Mouse (Mus musculus) hindbrain, embryonic 10.5 days (tissue): ENCODE data around the gene Tex48. TPM values are rescaled to one million over a fixed set of nuclear protein-coding genes. Genes with fewer than 3 reads are reported as not detected.

ENCODE experiments used
- DNase-seq: peaks from one replicate; pipeline ENCODE4 v3.0.0-alpha.2; 2017; ENCODE audit warnings: low spot score
- H3K27ac ChIP-seq: fragments of 300-500 bp; sonication (generic); 2 replicates; pipeline ENCODE4 v1.5.1; 2016; ENCODE audit warnings: mild to moderate bottlenecking, moderate library complexity
- H3K27me3 ChIP-seq: fragments of 300-500 bp; sonication (generic); 2 replicates; pipeline ENCODE4 v1.6.1; 2016; ENCODE audit warnings: mild to moderate bottlenecking; ENCODE audit not compliant: poor library complexity, insufficient read depth, severe bottlenecking
- H3K36me3 ChIP-seq: fragments of 300-500 bp; sonication (generic); 2 replicates; pipeline ENCODE4 v1.6.1; 2016; ENCODE audit warnings: mild to moderate bottlenecking, moderate library complexity
- H3K4me1 ChIP-seq: fragments of 300-500 bp; sonication (generic); replicated peaks from 2 replicates; pipeline ENCODE4 v1.6.1; 2016; ENCODE audit warnings: mild to moderate bottlenecking
- H3K4me3 ChIP-seq: fragments of 300-500 bp; sonication (generic); 2 replicates; pipeline ENCODE4 v1.5.1; 2016; ENCODE audit warnings: mild to moderate bottlenecking, moderate library complexity
- H3K9me3 ChIP-seq: fragments of 300-500 bp; sonication (generic); 2 replicates; pipeline ENCODE4 v1.6.1; 2016; ENCODE audit warnings: mild to moderate bottlenecking, moderate library complexity
- WGBS: fragments of 180-500 bp; shearing (Covaris S2); methylation state at CpG from one replicate; pipeline ENCODE4 v1.1.7; 2016; 5-methylcytosine and 5-hydroxymethylcytosine counted together
- polyA plus RNA-seq: library from polyadenylated mRNA; unstranded; fragments of >200 nt; fragmentation: Nextera tagmentation; extraction: Ambion mirVana; gene quantifications from 2 replicates; pipeline ENCODE4 v1.2.1, GENCODE M21; 2016

The Tex48 gene
- polyA plus RNA-seq, 1 experiment from 2014 or later = not detected

DNA sequence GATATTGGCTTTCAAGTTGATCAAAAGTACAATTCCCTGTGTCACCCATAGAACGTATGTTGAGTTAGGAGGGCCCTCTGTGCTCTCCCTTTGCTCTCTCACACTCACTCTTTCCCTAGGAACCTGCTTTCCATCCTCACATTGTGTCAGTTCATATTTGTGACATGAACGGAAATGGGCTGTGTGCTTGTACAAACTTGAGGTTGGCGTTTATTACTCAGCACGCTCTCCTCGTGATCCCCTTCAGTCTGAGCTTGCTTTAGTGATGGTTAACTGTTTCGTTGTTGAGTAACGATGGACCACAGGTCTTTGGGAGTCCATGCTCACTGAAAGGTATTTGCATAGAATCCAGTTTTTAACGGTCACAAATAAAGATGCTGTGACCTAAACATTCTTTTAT, 4.9 kb upstream of the Tex48 start:
- WGBS = 89% methylated on average over 8 of the region's 8 CpGs
- no peaks in the 10 kb centered on the region for H3K9me3 ChIP-seq
- no peaks in the 10 kb centered on the region for H3K4me1 ChIP-seq
- H3K36me3 ChIP-seq = no peaks in the 10 kb centered on the region
- DNase-seq = no peak
- H3K27me3 ChIP-seq = no peaks in the 10 kb centered on the region
- H3K27ac ChIP-seq = no peak overlapping the region
- H3K4me3 ChIP-seq = no peak overlapping the region

DNA sequence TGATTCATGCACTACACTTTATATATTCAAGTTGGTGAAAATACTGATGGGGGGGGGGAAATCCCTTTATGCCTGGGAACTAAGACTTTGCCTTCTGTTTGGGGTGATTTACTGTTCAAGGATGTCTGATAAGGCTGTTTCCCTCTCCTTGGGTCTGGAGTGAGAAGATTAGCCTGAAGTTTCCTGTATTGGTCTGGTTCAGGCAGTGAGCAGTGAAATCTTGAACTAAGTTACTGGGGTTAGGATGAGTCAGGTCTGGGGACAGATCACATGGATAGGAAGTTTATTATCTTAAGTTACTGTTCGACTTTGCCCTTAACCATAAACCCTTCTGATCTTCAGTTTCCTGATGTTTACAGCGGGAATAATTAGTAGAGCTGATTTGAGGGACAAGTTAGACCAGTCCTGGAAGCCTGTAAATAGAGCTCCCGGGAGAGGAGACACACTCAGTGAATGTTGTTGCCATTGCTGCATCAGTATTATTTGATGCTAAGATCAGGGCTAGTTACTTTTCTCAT, 3.4 kb upstream of the Tex48 start:
- no peaks in the 10 kb centered on the region for H3K4me1 ChIP-seq
- no peaks in the 10 kb centered on the region for H3K9me3 ChIP-seq
- WGBS = 79% methylated on average over 3 of the region's 3 CpGs
- H3K27ac ChIP-seq = no peak overlapping the region
- H3K27me3 ChIP-seq = no peaks in the 10 kb centered on the region
- no peak overlapping the region for H3K4me3 ChIP-seq
- H3K36me3 ChIP-seq = no peaks in the 10 kb centered on the region
- no peak for DNase-seq

DNA sequence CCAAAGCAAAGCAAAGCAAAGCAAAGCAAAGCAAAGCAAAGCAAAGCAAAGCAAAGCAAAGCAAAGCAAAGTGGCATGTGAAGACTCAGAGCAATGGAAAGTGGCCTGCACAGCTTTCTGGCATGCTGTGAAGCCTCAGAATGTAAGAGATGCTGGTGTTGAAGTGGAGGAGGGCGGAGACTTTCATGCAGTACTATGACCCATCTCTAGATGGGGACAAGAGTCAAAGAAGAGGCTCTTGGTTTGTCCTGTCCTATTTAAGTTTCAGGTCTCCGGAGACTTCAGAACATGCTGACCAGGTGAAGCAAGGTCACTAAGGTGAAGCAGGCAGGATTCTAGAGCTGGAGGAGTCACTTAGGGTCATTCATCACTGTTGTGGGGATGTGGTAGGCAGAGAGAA, 367 bp downstream of the Tex48 start:
- H3K9me3 ChIP-seq = no peaks in the 10 kb centered on the region
- WGBS = 68% methylated on average over 2 of the region's 2 CpGs
- H3K36me3 ChIP-seq = no peaks in the 10 kb centered on the region
- H3K4me3 ChIP-seq = no peak overlapping the region
- no peak overlapping the region for H3K27ac ChIP-seq
- H3K4me1 ChIP-seq = no peaks in the 10 kb centered on the region
- H3K27me3 ChIP-seq = no peaks in the 10 kb centered on the region
- DNase-seq = no peak

DNA sequence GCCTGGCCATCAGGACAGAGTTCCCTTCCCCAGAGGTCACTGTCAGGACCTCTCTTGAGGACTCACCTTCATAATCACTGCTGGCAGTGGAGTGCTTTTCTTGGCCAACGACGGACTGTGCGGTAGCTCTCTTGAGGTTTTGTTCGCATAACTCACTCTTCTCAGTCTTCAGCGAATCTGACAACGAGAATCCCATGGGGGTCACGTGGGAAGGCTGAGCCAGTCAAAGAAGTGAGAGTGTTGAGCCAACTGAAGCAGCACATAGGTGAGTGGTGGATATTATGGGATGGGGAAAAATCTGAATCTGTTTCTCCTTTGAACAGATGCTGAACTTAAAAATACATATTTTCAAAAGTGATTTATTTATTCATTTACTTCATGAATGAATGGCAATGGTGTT, 13.8 kb downstream of the Tex48 start:
- 83% methylated on average over 7 of the region's 7 CpGs for WGBS
- Histone ChIP-seq H3K36me3 (no peaks in the 10 kb centered on the region), H3K27me3 (no peaks in the 10 kb centered on the region), H3K4me3 (no peak overlapping the region), H3K4me1 (no peaks in the 10 kb centered on the region), H3K9me3 (no peaks in the 10 kb centered on the region), H3K27ac (no peak overlapping the region)
- DNase-seq = no peak

DNA sequence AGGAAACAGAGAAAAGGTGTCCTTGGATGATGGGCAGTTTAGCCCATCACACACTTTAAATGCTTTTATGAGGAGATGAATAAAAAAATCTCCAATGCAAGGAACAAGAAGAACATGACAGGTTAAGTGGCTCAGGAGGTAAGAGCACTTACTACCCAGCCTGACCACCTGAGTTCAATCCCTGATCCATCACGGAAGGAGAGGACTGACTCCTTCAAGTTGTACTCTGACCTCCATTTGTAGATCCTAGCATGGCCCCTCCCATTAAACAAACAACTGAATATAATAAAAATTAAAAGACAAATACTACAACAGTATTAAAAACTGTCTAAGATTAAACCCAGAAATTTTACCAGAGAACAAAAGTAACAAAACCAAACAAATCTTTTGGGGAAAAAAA, 16.3 kb downstream of the Tex48 start:
- no peaks in the 10 kb centered on the region for H3K27me3 ChIP-seq
- no peaks in the 10 kb centered on the region for H3K9me3 ChIP-seq
- H3K27ac ChIP-seq = no peak overlapping the region
- WGBS = 87% methylated on average over 1 of the region's 1 CpGs
- H3K4me3 ChIP-seq = no peak overlapping the region
- no peaks in the 10 kb centered on the region for H3K36me3 ChIP-seq
- H3K4me1 ChIP-seq = no peaks in the 10 kb centered on the region
- no peak for DNase-seq

DNA sequence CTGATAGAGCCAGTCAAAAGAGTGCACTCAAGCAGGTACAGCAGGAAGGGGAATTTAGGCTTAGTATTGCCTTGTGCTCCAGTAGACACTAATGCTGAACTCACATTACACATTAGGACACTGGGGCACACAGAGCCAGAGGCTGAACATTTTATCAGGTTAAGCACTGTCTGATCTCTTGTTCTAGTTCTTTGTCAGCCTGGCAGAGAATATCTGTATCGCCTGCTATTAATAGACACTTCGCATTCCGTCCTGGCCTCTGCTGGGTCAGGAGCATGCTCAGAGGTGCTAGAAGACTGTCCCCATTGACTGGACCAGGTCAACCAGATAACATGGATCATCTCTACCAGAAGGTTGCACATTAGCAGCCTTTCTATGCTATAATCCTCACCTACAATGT, 16.7 kb downstream of the Tex48 start:
- no peaks in the 10 kb centered on the region for H3K36me3 ChIP-seq
- H3K27ac ChIP-seq = no peak overlapping the region
- no peaks in the 10 kb centered on the region for H3K27me3 ChIP-seq
- no peak overlapping the region for H3K4me3 ChIP-seq
- DNase-seq = no peak
- 90% methylated on average over 3 of the region's 3 CpGs for WGBS
- H3K9me3 ChIP-seq = no peaks in the 10 kb centered on the region
- H3K4me1 ChIP-seq = no peaks in the 10 kb centered on the region

DNA sequence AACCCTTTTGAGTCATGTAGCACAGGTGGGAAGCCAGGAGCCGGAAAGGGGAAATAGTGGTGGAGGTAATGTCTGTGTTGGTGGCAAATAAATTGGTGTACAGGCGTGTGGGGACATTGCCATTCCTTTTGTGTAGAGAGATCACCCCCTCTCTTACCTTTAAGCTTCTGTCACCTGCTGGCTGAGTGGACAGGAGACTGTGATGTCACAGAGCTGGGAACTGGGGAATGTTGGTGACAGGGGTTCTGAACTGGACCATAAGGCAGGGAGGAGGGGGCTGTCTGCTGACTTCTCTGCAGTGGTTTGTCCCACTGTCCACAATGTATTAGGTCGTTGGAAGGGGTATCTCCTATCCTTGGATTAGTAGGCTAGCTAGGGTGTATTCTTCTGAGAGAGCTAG, 17.3 kb downstream of the Tex48 start, which contains the start of gene Gm11213:
Gm11213 (minus strand) TSS at position 317 of the 400 bp plus-strand sequence.
- H3K27ac ChIP-seq = no peak within 1 kb of the TSS
- H3K36me3 ChIP-seq = no peaks in the 10 kb centered on the region
- 77% methylated on average over 3 of the region's 3 CpGs for WGBS
- no peak within 1 kb of the TSS for H3K4me3 ChIP-seq
- no peaks in the 10 kb centered on the region for H3K9me3 ChIP-seq
- DNase-seq = no peak
- H3K4me1 ChIP-seq = no peaks in the 10 kb centered on the region
- no peaks in the 10 kb centered on the region for H3K27me3 ChIP-seq

DNA sequence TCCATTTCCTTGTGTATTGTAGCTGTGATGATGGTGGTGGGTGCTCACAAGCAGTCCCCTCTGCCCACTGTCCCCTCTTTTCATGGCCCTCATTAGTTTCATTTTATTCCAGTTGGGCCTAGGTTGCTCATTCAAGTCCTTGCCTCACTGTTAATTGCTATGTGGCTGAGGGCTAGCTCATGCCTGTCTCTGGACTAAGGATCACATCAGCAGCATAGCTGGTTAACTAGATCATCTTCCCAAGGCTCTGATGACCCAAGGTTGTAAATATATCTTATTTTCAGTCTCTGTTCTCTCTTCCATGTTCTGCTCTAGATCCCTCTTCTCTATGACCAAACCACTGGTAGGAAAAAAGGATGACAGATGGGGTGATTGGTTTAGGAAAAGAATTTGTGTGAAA, 21.0 kb downstream of the Tex48 start:
- Histone ChIP-seq H3K36me3 (no peaks in the 10 kb centered on the region), H3K4me1 (no peaks in the 10 kb centered on the region), H3K9me3 (no peaks in the 10 kb centered on the region), H3K4me3 (no peak overlapping the region), H3K27ac (no peak overlapping the region), H3K27me3 (no peaks in the 10 kb centered on the region)
- DNase-seq = no peak

DNA sequence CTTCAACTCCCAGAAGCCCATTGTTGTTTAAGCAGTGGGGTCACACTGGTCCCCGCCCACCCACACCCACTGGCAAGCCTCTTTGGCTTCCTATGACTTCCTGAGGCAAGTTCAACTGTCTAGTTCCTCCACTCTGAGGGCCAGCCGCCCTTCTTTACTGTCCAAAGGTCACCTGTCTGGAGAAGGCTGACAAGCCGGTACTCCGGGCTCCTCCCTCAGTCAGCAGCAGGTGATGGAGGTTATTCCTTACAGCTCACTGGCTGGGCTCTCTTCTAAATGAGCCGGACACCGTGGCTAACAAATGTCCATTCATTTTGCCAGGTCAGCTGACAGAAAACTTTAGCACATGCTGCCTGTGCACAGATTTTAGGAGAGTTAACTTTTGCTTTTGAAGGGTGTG, 21.4 kb downstream of the Tex48 start:
- Histone ChIP-seq H3K4me1 (no peaks in the 10 kb centered on the region), H3K9me3 (no peaks in the 10 kb centered on the region), H3K4me3 (no peak overlapping the region), H3K27me3 (no peaks in the 10 kb centered on the region), H3K27ac (no peak overlapping the region), H3K36me3 (no peaks in the 10 kb centered on the region)
- no peak for DNase-seq
- 87% methylated on average over 6 of the region's 6 CpGs for WGBS

DNA sequence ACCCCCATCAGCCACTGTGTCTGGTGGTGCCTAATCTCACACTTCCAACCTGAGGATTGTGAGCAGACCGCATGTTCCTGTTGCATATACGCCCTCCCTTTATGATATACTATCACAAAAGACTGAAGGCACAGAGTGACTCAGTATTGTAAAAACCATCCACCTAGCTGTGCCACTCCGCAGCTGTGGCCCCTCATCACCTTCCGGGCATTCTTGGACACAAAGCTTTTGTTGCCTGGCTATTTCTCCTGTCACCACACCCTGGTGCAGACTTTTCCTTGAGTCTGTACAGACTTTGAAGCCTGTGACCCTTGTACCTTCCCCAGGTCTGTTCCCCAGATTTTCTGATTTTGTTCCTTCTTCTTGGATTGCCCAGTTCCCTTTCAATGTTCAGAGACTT, 26.2 kb downstream of the Tex48 start:
- H3K4me3 ChIP-seq = no peak overlapping the region
- H3K9me3 ChIP-seq = no peaks in the 10 kb centered on the region
- no peak for DNase-seq
- H3K4me1 ChIP-seq = peaks cover 4% of the 10 kb centered on the region; the same call in 1 of the 2 replicates
- no peak overlapping the region for H3K27ac ChIP-seq
- no peaks in the 10 kb centered on the region for H3K27me3 ChIP-seq
- H3K36me3 ChIP-seq = no peaks in the 10 kb centered on the region
- 92% methylated on average over 4 of the region's 4 CpGs for WGBS

DNA sequence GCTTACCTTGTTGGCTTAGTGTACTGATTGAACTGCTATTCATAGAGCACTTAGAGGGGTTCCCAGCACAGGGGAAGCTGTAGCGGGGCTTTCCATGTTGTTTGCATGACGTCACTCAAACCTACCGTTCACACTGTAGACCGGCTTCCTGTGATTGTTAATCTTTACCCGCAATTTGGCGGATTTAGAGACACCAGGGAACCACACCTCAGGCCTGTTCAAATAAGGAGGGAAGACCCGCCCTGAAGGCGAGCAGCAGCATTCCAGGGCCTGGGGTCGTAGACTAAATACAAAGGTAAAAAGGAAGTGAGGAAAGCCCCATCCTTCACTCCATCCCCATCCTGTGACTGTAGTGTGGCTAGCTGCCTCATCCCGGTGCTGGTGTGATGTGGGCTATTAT, 27.0 kb downstream of the Tex48 start:
- no peaks in the 10 kb centered on the region for H3K36me3 ChIP-seq
- WGBS = 84% methylated on average over 10 of the region's 10 CpGs
- H3K4me1 ChIP-seq = peaks cover 4% of the 10 kb centered on the region; the same call in 1 of the 2 replicates
- no peak overlapping the region for H3K4me3 ChIP-seq
- no peak overlapping the region for H3K27ac ChIP-seq
- no peaks in the 10 kb centered on the region for H3K27me3 ChIP-seq
- H3K9me3 ChIP-seq = no peaks in the 10 kb centered on the region
- DNase-seq = no peak

DNA sequence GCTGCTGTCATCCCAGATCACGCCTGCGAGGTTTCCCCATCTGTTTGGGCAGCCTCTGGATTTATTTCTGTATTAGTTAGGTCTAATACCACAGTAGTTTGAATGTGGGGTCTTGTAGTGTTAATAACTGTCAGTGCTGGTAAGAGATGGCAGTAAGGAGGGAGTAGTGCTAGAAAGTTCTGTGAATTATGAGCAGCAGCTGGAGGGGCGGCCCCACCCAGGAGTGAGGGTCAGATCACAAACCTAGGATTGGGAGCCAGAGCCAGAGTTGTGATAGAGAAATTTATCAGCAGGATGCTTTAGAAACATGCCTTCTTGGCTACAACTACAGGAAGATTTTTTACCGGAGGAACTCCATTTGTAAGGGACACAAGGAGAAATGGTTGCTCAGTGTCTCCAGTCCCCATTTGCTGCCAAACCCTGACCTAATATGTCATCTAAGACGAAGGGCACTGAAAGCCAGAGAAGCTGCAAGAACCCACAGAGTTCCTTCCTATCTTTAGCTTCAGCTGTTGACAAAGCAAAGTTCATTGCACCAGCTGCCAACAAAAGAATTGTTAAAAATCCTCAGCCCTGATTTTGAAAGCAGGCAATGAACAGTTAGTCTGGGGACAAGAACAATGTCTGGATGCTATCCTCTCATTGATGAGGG, 27.6 kb downstream of the Tex48 start:
- Histone ChIP-seq H3K36me3 (no peaks in the 10 kb centered on the region), H3K27ac (no peak overlapping the region), H3K9me3 (no peaks in the 10 kb centered on the region), H3K4me1 (peaks cover 4% of the 10 kb centered on the region; the same call in 1 of the 2 replicates), H3K27me3 (no peaks in the 10 kb centered on the region), H3K4me3 (no peak overlapping the region)
- 86% methylated on average over 5 of the region's 5 CpGs for WGBS
- no peak for DNase-seq

DNA sequence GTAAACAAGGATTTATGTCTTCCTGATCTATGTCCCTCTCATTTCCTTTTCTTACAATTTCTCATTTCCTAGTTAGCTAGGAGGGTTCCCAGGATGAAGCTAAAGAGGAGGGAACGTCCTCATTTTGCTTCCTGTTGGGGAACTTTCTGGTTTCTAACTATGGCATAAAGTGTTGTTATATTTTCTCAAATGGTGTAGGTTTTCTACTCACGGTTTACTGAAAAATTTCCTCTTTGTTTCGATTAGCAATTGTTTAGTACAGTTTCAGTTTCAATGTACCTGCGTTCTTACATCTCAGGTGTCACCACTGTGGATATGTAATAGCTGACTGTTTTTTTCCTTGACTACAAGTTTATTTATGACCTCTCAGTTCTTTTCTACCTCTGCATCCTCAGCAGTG, 31.7 kb downstream of the Tex48 start:
- H3K4me1 ChIP-seq = peaks cover 4% of the 10 kb centered on the region
- WGBS = 87% methylated on average over 4 of the region's 4 CpGs
- no peak overlapping the region for H3K27ac ChIP-seq
- no peak for DNase-seq
- H3K4me3 ChIP-seq = no peak overlapping the region
- H3K36me3 ChIP-seq = no peaks in the 10 kb centered on the region
- no peaks in the 10 kb centered on the region for H3K9me3 ChIP-seq
- no peaks in the 10 kb centered on the region for H3K27me3 ChIP-seq

DNA sequence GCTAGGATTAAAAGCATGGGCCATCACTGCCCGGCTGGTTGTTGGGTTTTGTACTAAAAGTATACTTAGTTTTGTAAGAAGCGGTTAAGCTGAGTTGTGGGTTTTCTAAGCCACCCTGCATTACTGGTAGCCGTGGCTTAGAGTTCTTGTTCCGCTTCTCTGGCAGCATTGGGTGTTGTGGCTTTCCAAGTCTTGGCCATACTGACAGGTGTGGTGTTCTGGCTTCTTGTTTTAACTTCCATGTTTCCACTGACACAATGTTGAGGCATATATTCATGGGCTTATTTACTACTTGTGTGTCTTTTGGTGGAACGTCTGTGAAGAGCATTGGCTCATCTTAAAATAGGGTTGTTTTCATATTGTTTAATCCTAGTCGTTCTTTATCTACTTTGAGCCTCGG, 32.2 kb downstream of the Tex48 start:
- H3K4me3 ChIP-seq = no peak overlapping the region
- H3K27ac ChIP-seq = no peak overlapping the region
- peaks cover 9% of the 10 kb centered on the region for H3K4me1 ChIP-seq
- 92% methylated on average over 7 of the region's 7 CpGs for WGBS
- H3K27me3 ChIP-seq = no peaks in the 10 kb centered on the region
- no peaks in the 10 kb centered on the region for H3K9me3 ChIP-seq
- H3K36me3 ChIP-seq = no peaks in the 10 kb centered on the region
- no peak for DNase-seq
